Mouse (Mus musculus): ENCODE measurements around the gene Ddx27.
A peak's percentile ranks its signal among the peaks of the same experiment; 100 is the strongest.
"Not testable (repeated sequence)": the region's sequence is repeated elsewhere in the genome, so short reads cannot be mapped to it uniquely, and the experiment has no call there.

Ddx27 gene

GRCm38 (mm10) chr2:167014702-167015381 is at the start of gene Ddx27:
TSS of gene Ddx27 (plus strand) at chr2:167015193.
- DNase-seq (ENCODE audit: low spot score in 2 of 2): peak; percentile 89

GRCm38 (mm10) chr2:166973153-166973552 is 41.8 kb upstream of the Ddx27 start:
- no peak for DNase-seq (ENCODE audit: low spot score in 2 of 2)

GRCm38 (mm10) chr2:166974177-166974872 is 40.7 kb upstream of the Ddx27 start:
- DNase-seq (ENCODE audit: low spot score in 2 of 2): no peak

GRCm38 (mm10) chr2:166976356-166976755 is 38.6 kb upstream of the Ddx27 start:
- DNase-seq (ENCODE audit: low spot score in 2 of 2): no peak

- DNase-seq (ENCODE audit: low spot score in 2 of 2): no peak
These were observed 37.5 kb upstream of the Ddx27 start for GRCm38 (mm10) chr2:166977490-166977889.

- no peak for DNase-seq (ENCODE audit: low spot score in 2 of 2)
These were observed 34.8 kb upstream of the Ddx27 start for GRCm38 (mm10) chr2:166980161-166980560.

GRCm38 (mm10) chr2:166983351-166983894 is 31.6 kb upstream of the Ddx27 start:
- DNase-seq (ENCODE audit: low spot score in 2 of 2): no peak

- no peak for DNase-seq (ENCODE audit: low spot score in 2 of 2)
These were observed 24.1 kb upstream of the Ddx27 start for GRCm38 (mm10) chr2:166990861-166991260.

- no peak for DNase-seq (ENCODE audit: low spot score in 2 of 2)
These were observed 23.0 kb upstream of the Ddx27 start for GRCm38 (mm10) chr2:166991945-166992344.

- peak in 1 of 2 experiments; percentile 16 for DNase-seq (ENCODE audit: low spot score in 2 of 2)
These were observed 19.8 kb upstream of the Ddx27 start for GRCm38 (mm10) chr2:166995021-166995795.

GRCm38 (mm10) chr2:166995796-166996532 is 19.0 kb upstream of the Ddx27 start, which contains the start of gene Stau1:
TSS of gene Stau1 (minus strand) at chr2:166996299.
- DNase-seq (ENCODE audit: low spot score in 2 of 2): peak; percentile 95 to 96

GRCm38 (mm10) chr2:166996533-166996894 is 18.5 kb upstream of the Ddx27 start:
- no peak for DNase-seq (ENCODE audit: low spot score in 2 of 2)

GRCm38 (mm10) chr2:167001486-167001885 is 13.5 kb upstream of the Ddx27 start:
- DNase-seq (ENCODE audit: low spot score in 2 of 2): no peak

GRCm38 (mm10) chr2:167004099-167004854 is 10.7 kb upstream of the Ddx27 start:
- DNase-seq (ENCODE audit: low spot score in 2 of 2): peak; percentile 46 to 69

GRCm38 (mm10) chr2:167006355-167006754 is 8.6 kb upstream of the Ddx27 start:
- DNase-seq (ENCODE audit: low spot score in 2 of 2): no peak

- DNase-seq (ENCODE audit: low spot score in 2 of 2): peak in 1 of 2 experiments; percentile 13
These were observed 7.9 kb upstream of the Ddx27 start for GRCm38 (mm10) chr2:167007001-167007491.

- DNase-seq (ENCODE audit: low spot score in 2 of 2): not testable (repeated sequence)
These were observed 7.4 kb upstream of the Ddx27 start for GRCm38 (mm10) chr2:167007565-167007964.

GRCm38 (mm10) chr2:167009483-167009882 is 5.5 kb upstream of the Ddx27 start:
- no peak for DNase-seq (ENCODE audit: low spot score in 2 of 2)

GRCm38 (mm10) chr2:167010546-167010945 is 4.4 kb upstream of the Ddx27 start:
- no peak for DNase-seq (ENCODE audit: low spot score in 2 of 2)

GRCm38 (mm10) chr2:167015382-167015718 is 357 bp downstream of the Ddx27 start:
- no peak for DNase-seq (ENCODE audit: low spot score in 2 of 2)

- DNase-seq (ENCODE audit: low spot score in 2 of 2): no peak
These were observed 4.4 kb downstream of the Ddx27 start for GRCm38 (mm10) chr2:167019396-167019795.
